Mouse (Mus musculus) cerebral cortex, adult 2 months (tissue): ENCODE data around the gene Arl8b.

Experiments
- WGBS: fragments of 180-500 bp; shearing (Covaris S2); methylation state at CpG from one replicate; pipeline ENCODE4 v1.1.7; 2018; 5-methylcytosine and 5-hydroxymethylcytosine counted together

Arl8b gene

GRCm38 (mm10) chr6:108782526-108783183 is at the start of gene Arl8b:
Gene Arl8b (plus strand): TSS chr6:108783099.
- WGBS, result 9% methylated on average over 36 of the region's 36 CpGs

GRCm38 (mm10) chr6:108735910-108736750 is 46.8 kb upstream of the Arl8b start:
- 48% methylated on average over 9 of the region's 9 CpGs for WGBS

DNA sequence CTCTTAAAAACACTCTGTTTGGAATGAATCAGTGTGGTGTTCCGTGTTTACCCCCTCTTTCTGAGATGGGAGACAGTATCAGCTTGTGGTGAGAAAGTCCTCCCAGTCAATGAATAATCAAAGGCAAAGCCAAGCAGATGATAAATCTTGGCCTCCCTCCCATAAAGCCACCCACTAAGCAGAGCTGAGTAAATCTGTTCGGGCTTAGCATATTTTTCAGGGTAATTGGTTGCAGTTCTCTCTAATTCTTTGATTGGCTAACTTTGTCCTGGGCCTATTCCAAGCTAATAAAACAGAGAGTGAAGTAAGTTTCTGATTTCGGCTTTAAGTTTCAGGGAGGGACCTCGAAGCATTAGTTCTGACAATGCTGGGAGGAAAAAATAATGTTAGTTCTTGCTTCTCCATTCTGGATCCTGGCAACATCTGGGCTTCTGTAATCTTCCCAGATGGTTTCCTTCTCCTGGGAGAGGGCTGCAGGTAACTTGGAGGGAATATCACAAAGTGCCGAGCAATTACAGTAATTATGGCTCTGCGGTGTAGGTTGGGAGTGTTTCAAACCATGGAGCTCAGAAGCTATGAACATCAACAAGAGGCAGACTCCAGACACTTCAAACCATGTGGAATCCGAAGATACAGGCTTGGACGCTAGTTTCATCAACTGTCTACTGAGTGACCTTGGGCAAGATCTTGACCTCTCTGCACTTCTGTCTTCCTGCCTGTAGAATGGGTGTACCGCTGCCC is 44.3 kb upstream of the Arl8b start:
- 44% methylated on average over 9 of the region's 9 CpGs for WGBS

GRCm38 (mm10) chr6:108740579-108740978 is 42.3 kb upstream of the Arl8b start:
- 86% methylated on average over 4 of the region's 4 CpGs for WGBS

GRCm38 (mm10) chr6:108743730-108744129 is 39.2 kb upstream of the Arl8b start:
- 40% methylated on average over 5 of the region's 5 CpGs for WGBS

DNA sequence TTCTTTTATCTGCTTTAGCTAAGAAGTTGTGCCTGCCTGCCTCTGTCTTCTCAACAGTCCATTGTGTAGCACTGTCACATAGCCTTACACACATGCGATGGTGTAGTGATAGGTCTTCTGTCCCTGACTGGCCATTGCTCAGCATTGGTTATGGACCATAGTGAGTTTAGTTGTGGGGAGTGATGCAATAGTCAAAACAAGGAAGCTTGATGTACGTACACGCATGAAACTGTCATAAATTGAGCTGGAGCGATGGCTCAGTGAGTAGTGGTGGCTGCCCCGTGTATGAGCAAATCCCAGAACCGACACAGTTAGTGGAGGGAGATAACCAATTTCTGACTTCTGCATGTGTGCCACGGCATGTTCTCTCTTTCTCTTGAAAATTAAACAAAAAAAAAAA is 31.6 kb upstream of the Arl8b start:
- WGBS, result 88% methylated on average over 7 of the region's 7 CpGs

- 25% methylated on average over 5 of the region's 5 CpGs for WGBS
These were observed 30.5 kb upstream of the Arl8b start for GRCm38 (mm10) chr6:108752395-108752794.

GRCm38 (mm10) chr6:108753536-108753935 is 29.4 kb upstream of the Arl8b start:
- WGBS, result 96% methylated on average over 1 of the region's 1 CpGs

DNA sequence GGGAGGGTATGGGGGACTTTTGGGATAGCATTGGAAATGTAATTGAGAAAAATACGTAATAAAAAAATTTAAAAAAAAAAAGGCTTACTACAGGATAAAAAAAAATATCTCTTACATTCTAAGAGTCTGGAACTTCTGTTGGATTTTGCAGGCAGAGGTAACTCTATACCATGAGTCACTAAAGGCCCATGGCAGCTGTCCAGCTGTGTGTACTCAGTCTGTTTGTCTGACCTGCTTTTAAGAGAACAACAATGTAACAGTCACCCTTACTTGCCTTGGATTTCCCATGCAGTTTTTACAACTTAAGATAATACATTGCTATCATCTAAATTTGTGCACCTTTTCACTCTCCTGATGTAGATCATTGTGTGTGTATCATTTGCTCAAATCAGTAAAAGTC is 28.5 kb upstream of the Arl8b start:
- 91% methylated on average over 1 of the region's 1 CpGs for WGBS

GRCm38 (mm10) chr6:108755936-108756335 is 27.0 kb upstream of the Arl8b start:
- WGBS, result 97% methylated on average over 7 of the region's 7 CpGs

- WGBS, result 57% methylated on average over 10 of the region's 10 CpGs
These were observed 23.8 kb upstream of the Arl8b start for GRCm38 (mm10) chr6:108758997-108759697.

DNA sequence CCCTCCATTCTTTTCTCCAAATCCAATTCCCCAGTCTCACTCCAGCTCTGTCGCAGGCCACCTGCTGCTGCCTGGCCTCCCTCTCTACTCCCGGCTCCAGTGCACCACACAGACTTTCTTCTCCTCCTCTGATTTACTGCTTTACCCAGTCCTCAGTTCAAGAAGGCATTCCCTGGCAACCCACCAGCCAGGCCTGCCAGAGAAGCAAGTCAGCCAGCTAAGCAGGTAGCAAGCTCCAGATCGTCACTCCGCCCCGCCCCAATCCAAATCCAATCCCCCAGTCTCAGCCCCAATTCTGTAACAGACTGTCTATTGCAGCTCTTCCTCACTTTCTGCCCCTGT is 23.2 kb upstream of the Arl8b start:
- 72% methylated on average over 5 of the region's 5 CpGs for WGBS

DNA sequence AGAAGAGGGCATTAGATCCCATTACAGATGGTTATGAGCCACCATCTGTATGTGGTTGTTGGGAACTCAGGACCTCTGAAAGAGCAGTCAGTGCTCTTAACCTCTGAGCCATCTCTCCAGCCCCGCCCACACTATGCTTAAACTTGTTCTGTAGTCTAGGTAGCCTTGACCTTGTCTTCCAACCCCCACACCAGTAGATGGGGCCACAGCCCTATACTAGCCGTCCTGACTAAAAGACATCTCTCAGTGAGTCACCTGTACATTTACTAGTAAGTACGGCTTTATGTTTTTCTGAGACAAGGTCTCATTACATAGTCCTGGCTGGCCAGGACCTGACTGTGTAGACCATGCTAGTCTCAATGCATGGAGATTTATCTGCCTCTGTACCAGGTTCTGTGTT is 12.0 kb upstream of the Arl8b start:
- 96% methylated on average over 3 of the region's 3 CpGs for WGBS

DNA sequence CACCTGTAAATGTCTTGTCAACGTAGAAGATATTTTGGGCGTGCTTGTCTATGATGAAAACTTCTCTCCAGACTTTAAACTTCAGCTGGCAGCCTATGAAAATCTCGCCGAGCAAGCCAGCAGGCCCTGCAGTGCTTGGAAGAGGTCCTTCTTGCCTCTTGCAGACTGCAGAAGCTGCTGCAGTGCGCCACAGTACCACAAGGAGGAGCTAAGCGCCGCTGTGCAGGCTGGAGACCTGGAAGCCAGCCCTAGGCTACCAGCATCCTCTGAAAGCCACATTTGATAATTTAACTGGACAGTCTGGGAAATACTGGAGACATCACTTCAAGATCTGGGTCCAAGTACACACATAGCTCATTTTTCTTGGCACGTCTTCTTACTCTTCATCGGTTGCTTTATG is 10.0 kb upstream of the Arl8b start:
- WGBS, result 11% methylated on average over 9 of the region's 9 CpGs

GRCm38 (mm10) chr6:108773480-108773879 is 9.4 kb upstream of the Arl8b start:
- WGBS, result 83% methylated on average over 6 of the region's 6 CpGs

GRCm38 (mm10) chr6:108777560-108778287 is 5.2 kb upstream of the Arl8b start:
- WGBS, result 82% methylated on average over 8 of the region's 8 CpGs

DNA sequence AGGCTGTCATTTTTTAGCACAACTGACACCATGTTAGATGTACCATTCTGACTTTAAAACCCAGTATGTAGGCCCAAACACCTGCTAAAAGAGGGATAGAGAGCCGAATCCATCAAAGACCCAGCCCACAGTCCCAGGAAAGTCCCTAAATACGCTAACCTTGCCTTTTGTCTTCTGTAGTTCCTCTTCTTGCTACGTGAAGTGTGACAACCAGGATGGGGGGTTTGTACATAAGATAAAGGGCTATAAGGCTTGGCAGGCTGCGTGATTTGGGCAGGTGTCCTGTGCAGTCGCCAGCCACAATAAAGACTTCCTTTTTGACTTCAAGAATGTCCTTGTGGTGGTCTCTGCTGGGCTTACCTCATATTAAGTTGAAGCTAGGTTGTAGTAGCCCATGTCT is 4.5 kb upstream of the Arl8b start:
- 83% methylated on average over 5 of the region's 5 CpGs for WGBS

- WGBS, result 62% methylated on average over 6 of the region's 6 CpGs
These were observed 1.0 kb upstream of the Arl8b start for GRCm38 (mm10) chr6:108781865-108782264.

DNA sequence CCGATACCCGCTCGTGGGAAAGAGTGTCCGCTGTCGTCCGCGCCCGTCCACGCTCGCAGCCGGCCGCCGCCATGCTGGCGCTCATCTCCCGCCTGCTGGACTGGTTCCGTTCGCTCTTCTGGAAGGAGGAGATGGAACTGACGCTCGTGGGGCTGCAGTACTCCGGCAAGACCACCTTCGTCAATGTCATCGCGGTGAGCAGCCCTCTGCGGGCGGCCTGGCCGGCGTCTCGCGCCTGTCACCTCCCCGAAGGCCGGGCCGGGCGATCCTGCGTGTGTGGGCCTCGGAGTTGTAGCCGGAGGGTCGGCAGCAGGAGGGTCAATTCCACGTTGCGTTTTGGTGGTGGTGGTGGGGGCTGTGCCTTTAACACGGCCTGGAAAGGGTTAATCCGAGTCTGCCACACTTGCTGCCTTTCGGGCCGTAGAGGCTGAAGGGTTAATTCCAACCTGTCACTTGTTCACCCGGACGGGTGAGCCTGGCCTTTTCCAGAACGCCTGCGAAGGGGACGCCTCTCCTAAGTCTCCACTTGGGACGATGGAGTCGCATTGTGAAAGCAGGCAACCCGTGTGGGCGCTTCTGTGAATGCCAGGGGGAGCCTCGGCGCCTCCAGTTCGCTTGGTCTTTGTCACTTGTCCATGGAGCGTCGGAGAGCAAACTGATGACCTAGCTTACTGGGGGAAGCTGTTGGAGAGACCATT is 434 bp downstream of the Arl8b start:
- WGBS, result under 1% methylated on average over 57 of the region's 57 CpGs

DNA sequence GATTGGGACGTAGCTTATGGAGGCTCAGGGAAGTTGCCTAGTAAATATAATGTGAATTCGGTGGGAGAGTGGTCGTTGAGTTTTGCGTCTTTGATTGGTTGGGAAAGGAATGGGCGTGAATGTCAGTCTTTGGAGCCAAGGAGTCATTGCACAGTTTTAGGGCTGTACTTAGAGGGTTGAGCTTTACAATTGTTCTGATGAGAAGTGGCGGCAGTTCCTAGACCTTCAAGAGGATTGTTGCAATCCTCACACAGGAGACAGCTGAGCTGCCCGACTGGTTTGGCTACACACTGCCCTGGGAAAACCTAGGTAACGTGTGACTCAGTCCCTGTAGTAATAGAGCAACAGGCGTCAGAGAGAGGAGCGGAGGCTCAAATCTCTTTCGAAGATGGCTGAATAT is 1.2 kb downstream of the Arl8b start:
- 16% methylated on average over 11 of the region's 11 CpGs for WGBS

GRCm38 (mm10) chr6:108784796-108785195 is 1.9 kb downstream of the Arl8b start:
- WGBS, result 34% methylated on average over 5 of the region's 5 CpGs
